Mouse (Mus musculus): ENCODE data around the gene Arhgef26. TPM values are rescaled to one million over a fixed set of nuclear protein-coding genes. Genes with fewer than 3 reads are reported as not detected.

Gene Arhgef26
- 10 to 100 TPM; 25.0 to 29.8 (median 27.0) TPM for total RNA-seq (2022)

DNA sequence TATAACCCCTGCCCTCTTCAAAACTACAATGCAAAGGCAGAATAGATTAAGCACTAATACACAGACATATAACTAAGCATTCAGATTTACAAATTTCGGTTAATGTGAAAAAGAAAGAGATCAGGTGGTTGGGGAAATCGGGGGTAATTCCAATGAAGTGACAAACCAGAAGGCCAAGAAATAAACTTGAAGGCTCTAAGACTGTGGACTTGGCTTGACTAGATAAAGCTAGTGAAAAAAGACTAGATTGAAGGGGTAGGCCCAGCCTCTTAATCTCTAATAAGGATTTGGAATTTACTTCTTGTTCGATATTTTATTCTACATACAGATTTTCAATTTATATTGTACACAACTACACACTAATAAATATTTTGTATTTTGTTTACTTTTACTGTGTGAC, at the start of gene Arhgef26:
Gene Arhgef26, plus strand, starts transcription at position 301 of the 400 bp plus-strand sequence.
- DNase-seq (ENCODE audit: low spot score in 2 of 2), result no peak

DNA sequence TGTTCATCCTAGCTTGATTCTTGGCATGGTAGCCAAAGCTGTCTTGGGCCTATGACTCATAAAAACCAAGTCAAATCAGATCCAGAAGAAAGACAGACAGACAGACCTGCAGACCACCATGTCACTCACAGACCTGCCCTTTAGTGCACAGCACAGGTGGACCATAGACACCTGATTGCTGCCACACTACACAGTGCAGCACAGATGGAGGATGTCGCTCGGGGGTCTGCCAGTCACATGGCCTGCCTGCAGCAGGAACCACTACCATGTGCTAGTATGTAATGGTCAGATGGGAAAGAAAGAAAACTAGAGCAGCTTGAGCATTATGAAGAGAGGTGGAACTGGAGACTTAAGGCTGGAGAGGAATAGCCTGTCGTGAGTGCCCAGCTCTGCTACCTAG, 27.7 kb upstream of the Arhgef26 start:
- DNase-seq (ENCODE audit: low spot score in 2 of 2), result no peak

DNA sequence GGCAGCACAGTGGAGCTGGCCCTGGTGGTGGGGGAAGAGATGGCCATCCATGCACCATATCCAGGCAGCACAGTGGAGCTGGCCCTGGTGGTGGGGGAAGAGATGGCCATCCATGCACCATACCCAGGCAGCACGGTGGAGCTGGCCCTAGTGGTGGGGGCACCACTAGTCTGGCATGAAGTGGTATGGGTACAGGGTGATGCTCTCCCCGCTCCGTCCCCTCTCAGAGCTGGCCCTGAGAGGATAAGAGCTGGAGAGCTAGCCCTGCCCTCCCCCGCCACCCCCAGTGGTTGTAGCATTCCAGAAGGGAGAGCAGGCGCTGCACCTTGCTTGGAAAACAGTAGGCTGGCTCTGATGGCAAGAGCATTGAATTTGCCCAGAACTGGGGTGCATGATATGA, 26.9 kb upstream of the Arhgef26 start:
- DNase-seq (ENCODE audit: low spot score in 2 of 2), result no peak

DNA sequence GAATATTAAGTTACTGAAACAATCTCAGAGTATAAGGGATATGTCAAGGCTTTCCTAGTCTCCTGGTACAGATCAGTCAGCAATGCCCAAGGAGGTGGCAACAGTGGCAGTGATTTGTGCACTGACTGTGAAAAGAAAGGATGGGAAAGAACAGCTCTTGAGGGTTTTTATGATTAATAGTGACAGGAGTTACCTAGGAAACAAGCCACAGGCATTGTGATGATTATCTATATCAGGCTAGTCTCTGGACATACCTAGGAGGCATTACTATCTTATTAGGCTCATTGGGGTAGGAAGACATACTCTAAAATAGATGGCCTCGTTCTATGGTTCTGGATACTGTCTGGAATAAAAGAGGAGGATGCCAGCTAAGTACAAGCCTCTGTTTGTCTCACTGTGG, 13.4 kb upstream of the Arhgef26 start:
- no peak for DNase-seq (ENCODE audit: low spot score in 2 of 2)

DNA sequence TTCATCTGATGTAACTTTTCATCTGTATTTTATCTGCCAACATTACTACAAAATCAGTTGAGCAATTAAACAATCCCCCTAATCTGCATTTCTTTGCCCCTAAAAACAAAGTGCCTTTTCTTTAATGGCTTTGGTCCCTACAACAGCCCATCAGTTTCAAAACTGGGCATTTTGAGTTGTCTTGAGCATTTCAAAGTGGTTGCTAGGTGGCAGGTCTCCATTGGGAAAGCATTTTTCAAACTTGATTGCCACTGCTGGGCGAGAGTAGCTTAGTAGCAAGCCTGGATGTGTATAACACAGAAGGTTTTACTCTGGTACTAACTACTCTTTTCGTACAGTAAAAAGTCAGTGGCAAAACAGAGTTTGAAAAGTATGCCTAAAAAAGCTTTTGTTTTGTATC, 10.2 kb upstream of the Arhgef26 start:
- peak in 1 of 2 experiments; percentile 16 for DNase-seq (ENCODE audit: low spot score in 2 of 2)

DNA sequence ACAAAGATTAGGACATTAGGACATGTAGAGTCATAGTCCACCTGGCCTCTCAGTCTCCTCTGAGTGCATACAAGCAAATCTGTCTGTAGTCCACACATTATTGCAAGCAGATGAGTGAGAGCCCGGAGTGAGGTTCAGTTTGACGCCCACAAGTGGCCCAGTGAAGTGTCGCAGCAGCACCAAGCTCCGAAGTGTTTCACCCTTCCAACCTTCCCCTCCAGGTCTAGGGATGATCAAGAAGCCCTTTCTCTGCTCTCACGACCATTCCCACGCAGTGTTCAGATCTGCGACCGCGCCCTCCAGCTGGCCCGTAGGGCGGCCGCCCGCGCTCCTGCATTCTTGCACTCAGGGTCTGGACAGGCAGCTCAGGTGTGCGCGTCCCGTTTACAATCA, 313 bp downstream of the Arhgef26 start:
- no peak for DNase-seq (ENCODE audit: low spot score in 2 of 2)

DNA sequence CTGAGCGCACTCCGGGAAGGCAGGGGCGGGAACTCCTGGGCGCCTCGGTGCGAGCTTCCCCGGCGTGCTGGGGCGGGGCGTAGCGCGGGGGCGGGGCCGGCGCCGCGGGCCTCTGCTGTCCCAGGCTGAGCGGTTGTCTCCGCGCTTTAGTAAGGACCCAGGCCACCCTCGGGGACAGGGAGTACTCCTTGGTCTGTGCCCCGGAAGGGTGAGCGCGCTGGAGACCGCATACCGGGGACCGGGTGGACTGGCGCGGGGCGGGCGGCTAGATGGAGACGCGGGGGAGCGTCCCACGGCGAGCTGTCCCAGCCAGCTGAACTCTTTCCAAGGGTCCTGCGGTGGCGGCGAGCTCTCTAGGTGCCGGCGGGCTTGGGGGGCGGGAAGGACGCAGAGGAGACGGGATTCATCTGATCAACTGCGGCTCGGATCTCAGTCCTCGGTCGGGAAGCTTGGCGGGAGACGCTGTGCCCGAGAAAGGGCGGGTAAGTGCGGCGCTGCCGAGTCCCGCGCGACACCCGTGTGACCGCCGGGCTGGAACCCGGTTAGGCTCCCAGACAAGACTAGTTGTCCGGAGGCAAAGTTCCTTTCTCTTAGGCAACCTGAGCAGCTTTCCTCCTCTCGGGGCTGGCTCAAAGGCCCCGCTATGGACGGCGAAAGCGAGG, 841 bp downstream of the Arhgef26 start:
- DNase-seq (ENCODE audit: low spot score in 2 of 2), result peak; percentile 18 to 23

DNA sequence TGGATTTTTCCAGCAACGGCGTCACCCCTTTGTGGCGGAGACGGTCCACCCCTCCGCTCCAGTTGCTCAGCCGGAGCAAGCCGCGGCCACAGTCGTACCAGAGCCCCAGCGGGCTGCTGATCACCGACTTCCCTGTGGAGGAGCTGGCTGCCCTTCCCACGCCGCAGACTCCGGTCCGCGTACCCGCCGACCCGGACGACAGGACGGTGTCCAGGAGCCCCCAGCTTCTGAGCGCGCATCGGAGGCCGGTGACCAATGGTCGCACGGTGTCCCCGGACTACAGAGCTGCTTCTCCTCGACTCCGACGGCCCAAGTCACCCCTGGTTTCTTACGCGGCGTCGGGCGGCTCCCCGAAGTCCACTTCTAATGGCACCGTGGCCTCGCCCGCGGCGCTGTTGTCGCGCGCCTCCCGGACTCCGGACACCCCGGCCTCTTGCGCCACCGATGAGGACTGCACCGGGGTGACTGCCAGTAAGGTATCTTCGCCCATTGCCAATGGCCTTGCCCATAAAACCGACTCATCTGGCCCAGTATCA, 1.4 kb downstream of the Arhgef26 start:
- DNase-seq (ENCODE audit: low spot score in 2 of 2), result no peak

DNA sequence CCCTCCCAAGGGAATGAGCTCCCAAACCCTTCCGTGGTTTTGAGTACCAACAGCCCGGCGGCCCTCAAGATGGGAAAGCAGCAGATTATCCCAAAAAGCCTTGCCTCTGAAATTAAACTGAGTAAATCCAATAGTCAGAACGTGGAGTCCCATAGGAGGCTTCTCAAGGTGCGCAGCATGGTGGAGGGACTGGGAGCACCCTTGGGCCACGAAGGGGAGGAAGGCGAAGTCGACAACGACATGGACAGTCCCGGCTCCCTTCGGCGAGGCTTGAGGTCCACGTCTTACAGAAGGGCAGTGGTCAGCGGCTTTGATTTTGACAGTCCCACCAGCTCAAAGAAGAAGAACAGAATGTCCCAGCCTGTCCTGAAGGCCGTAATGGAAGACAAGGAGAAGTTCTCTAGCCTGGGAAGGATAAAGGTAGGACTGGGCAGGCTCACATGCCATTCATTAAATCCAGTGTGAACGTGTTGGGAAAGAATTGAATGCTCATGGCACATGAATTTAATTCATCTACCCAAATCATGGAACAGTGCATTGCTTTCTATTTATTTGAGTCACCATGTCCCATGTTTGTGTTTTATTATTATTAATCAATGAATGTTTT, 2.1 kb downstream of the Arhgef26 start:
- DNase-seq (ENCODE audit: low spot score in 2 of 2), result no peak

DNA sequence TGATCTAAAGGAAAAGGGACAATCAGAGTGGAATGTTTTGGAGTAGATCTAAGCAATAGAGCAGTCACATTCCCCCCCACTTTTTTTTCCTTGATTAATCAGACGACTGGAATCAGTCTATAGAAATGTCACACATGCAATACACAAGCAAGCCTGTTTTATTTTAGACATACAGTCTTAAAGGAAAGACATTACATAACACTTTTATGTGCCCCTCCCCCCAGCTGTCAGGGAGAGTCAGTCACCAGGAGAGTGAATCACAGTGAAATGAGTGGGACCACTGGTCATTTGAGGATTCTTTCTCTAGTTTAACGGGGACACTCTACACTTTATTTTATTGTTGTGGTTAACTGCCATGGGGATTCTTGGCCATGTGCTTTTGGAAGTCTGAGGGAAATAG, 2.7 kb downstream of the Arhgef26 start:
- DNase-seq (ENCODE audit: low spot score in 2 of 2), result no peak

DNA sequence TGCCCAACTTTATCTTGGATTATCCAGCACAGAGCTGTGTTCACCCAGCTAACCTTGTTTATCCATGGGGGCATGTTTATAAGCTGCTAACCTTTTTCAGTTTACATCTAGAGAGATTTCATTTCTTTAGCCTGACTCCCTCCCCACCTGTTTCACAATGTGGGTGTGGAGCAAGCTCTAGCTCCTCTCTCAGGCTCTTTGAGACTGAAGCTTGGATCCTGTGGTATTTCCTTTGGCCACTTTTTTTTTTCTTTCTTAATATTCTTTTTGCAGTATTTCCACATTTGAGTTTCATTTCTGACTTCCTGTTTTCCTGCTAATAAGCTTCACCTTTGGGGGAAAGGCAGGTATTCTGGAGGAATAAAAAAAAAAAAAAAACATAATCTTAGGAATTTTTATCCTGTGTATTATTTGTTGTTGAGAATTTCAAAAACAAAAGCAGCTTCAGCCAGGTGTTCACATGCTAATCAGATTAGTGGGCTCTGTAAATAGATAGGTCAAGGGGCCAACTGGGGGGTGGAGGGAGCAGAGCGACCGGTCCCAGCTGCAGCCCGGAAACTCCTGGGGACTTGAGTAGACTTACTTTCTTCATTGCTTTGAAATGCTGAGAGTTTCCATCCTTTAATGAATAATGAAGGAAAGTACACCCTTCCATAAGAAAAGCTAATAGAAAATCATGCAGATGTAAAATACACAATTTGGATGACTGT, 3.5 kb downstream of the Arhgef26 start:
- DNase-seq (ENCODE audit: low spot score in 2 of 2), result no peak

DNA sequence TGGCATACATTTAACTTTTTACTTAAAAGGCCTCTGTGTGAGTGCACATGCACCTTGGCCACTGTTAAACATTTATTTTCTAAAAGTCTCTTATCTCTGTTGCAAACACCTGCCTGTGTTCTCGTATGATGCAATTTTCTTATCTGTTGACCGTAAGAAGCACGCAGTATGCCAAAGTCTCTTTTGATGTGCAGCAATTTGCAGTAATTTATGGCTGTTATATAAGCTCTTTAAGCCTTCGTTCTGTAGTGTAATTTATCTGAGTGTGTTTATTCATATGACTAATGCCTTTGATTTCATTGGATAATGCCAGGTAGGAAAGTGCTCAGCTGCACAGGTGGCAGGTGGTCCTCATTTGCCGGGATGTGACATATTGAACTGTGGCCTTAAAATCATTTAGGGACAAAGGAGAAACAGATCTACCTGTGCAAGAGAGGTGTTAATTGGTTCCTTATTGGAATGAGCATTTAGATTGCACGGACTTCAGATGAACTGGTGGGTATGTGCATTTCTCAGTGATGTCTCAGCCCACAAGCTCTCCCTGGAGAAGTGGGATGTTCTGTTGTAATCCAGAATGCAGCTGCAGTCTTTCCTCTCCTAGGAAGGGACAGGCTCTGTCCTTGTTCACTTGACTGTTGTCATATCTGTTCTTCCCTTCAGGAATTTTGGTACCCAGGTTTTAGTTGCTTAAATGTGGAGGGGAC, 10.5 kb downstream of the Arhgef26 start:
- DNase-seq (ENCODE audit: low spot score in 2 of 2), result no peak

DNA sequence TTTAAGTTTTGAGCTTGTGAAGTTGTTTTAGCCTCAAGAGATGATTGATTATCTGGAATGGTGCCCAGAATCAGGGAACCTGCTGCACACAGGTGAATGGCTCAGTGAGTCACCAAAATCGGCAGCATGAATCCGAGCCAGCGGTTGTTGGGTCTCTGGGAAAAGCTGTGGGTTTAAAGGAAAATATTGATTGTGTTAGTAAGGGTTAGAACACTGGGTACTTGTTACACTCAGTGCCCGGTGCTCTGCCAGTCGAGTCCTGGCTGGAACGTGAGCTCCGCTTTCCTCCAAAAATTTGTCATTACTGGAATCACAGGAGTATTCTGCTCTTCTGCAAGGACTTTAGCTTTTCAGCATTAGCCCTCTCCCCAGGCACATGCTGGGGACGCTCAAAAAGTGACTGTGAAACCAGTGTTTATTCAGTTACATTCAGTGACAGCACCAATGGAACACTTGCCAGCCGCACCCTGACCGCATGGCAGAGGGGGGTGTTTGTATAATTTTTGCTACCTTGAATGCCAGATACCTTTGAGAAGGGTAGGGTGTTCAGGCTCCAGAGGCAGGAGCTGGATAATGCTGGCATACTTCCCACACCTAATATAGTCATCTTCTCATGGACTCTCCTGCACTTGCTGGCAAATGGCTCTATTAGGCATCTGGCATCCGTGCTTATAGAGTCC, 11.2 kb downstream of the Arhgef26 start:
- no peak for DNase-seq (ENCODE audit: low spot score in 2 of 2)

DNA sequence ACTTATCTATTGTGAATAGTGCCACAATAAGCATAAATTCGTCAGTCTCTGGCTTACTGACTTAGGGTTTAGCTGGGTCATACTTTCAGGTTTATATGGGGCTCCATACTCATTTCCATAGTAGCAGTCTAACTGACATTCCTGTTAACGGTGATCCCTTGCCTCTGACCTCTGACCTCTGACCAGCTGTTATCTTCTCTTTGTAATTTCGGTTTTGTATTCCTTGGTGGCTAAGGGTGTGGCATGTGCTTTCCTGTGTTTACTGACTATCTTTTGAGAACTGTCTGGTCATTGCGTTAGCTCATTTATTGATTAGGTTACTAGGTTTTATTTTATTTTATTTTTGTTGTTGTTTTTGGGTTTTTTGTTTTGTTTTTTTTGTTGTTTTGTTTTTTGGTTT, 13.9 kb downstream of the Arhgef26 start:
- no peak for DNase-seq (ENCODE audit: low spot score in 2 of 2)

DNA sequence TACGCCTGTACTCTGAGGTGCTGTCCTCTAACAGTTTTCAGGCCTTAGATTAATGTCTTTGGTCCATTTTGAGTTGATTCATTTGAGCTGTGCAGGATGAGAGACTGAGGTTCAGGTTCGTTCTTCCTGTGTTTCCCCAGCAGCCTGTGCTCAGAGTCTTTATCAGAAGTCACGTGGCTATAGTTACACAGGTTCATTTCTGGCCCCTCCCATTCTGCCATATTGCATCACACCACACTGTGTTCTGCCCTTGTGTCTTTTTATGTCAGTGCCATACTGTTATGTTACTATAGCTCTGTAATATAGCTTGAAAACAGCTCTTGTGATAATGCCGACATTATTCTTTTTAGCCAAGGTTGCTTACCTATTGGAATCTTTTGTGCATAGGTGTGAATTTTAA, 14.7 kb downstream of the Arhgef26 start:
- DNase-seq (ENCODE audit: low spot score in 2 of 2), result no peak

DNA sequence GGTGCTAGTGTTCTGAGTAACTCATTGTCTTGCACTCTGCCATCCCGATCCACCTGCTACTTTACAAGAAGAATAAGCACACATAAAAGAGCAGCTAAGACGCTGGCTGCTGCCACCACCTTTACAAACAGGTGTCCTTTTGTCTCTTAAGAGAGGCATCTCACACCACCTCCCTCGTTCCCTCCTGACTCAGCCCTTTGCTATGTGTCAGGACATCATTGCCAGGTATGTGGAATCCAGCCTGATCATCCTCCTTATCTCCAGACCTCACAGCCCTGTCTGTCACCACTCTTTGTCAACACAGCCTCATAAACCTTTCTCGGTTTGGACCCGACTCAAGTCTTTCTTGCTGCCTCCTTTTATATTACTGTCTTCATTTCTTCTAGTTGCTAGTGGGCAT, 29.7 kb downstream of the Arhgef26 start:
- DNase-seq (ENCODE audit: low spot score in 2 of 2), result no peak

DNA sequence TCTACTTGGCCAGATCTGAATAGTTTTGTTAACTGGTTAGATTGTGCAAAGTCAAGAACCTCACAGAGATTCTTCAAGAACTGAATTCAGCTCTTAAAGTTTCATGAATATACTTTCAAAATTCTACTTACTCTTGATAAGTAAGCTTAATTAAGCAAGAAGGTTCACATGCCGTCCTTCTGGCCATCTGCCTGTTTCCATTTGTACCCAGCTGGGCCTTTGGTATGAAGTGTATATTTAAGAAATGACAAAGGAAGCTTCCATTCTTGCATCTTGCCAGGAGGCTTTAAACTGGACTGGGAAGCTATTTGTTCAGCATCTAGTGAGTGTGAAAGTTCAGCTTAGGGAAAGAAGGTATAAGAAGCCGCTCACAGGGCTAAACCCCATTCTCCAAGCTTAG, 34.7 kb downstream of the Arhgef26 start:
- no peak for DNase-seq (ENCODE audit: low spot score in 2 of 2)

DNA sequence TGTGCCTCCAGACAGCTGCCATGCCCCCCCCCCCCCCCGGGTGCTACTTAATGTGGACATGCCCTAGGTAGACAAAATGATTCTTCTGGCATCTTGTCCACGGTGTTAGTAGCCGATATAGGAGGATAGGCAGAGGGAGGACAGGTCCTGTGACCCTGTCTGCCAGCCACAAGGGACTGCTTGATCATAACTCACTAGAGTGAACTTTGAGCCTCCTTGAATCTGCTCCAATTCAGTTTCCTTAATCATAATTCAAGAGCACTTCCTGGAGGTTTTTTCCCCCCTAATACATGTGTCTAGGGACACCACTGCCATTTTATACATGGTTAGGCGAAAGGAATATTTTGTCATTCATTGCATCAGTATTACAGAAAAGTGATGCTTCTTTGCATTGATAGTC, 36.2 kb downstream of the Arhgef26 start:
- no peak for DNase-seq (ENCODE audit: low spot score in 2 of 2)

DNA sequence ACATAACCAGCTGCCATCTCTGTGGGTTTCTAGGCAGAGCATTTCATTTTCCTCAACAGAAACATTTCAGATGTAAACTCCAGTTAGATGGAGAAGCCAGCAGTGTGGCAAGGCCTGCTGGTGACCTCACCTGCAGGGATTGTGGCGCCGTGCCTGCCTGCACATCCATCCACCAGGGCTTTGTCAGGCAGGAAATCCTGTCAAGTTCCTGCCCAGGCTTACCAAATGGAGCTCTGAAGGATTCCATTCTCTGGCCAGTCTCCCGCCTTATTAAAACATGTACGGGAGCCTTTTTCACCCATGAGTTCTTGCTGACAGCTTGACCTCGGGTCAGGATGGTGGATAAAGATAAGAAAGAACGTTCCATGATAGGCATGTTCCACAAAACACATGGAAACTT, 36.7 kb downstream of the Arhgef26 start:
- no peak for DNase-seq (ENCODE audit: low spot score in 2 of 2)

DNA sequence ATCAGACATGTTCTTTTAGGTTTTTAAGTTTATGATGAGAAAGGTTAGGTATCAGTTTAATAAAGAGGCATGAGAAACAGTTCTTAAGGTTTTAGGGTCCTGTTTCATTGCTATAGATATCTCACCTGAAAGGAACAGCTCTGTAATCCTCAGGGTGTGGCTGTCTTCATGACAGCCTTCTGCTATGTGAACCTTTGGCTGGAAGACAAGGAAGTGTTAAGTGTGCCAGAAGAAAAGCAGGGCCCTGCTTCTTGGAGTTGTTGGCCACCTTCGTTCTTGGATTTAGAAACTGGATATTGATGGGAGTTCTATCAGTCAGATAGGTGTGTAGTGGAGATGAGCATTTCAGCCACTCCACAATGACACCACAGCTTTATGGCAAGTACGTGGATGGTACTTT, 38.6 kb downstream of the Arhgef26 start:
- DNase-seq (ENCODE audit: low spot score in 2 of 2), result no peak

DNA sequence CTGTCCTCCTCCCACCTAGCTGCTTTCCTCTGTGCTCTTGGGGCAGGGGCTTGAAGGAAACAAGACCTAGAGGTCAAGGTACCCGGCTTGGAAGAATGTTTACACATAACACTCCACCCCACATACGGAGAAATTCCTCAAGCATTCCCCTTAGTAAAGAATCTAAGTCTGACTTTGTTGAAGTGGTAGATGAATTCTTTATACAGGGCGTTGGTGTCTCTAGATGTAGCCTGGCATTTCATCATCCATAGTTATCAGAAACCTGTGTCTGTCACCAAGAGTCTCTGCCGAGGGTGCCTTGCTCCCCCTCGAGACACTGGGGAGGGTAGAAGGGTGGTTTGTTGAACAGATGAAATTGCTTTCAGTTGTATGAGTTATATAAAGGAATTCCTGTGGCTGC, 41.8 kb downstream of the Arhgef26 start:
- no peak for DNase-seq (ENCODE audit: low spot score in 2 of 2)

Data from left cerebral cortex, adult 8-10 months (tissue).